Comparison of ENCODE assay signal across 11 mouse cellular contexts in genomic region chr10:39484382-39484826, GRCm38 (mm10).
A peak's percentile ranks its signal among the peaks of the same experiment; 100 is the strongest.
DNase-seq lines count a peak whose midpoint lies in the region; ATAC-seq and TF ChIP-seq lines count a peak whose summit lies in the region.
"Had no signal": no experiment of that assay in that cellular context is flagged by ENCODE, and none has a peak within 500 bp of the region (broad histone marks: within the 10 kb centered on the region; RNA-seq: fewer than 3 reads in every experiment).

No protein-coding gene starts in this region.

- H3K4me2 ChIP-seq in neural tube, embryonic 14.5 days (ENCODE audit: low read depth, low read length) = no peak overlapping the region
- H3K4me2 ChIP-seq in heart, embryonic 12.5 days = no peak overlapping the region
- H3K4me2 ChIP-seq: liver, embryonic 15.5 days had no signal

- H3K27me3 ChIP-seq in forebrain, embryonic 10.5 days (ENCODE audit: poor library complexity, severe bottlenecking) = no peaks in the 10 kb centered on the region
- H3K27me3 ChIP-seq in neural tube, embryonic 14.5 days (ENCODE audit: control insufficient read depth, insufficient read depth, low read length) = no peaks in the 10 kb centered on the region
- no peaks in the 10 kb centered on the region for H3K27me3 ChIP-seq in heart, embryonic 12.5 days (replicated peaks)
- H3K27me3 ChIP-seq: liver, embryonic 15.5 days had no signal

- H3K9me3 ChIP-seq in forebrain, embryonic 10.5 days = peaks cover 6% of the 10 kb centered on the region
- no peaks in the 10 kb centered on the region for H3K9me3 ChIP-seq in neural tube, embryonic 14.5 days (ENCODE audit: control insufficient read depth, low read length)
- H3K9me3 ChIP-seq in heart, embryonic 12.5 days (replicated peaks) = no peaks in the 10 kb centered on the region
- H3K9me3 ChIP-seq: liver, embryonic 15.5 days had no signal

- H3K27ac ChIP-seq in layer of hippocampus, adult 2 months = no peak overlapping the region
- peak overlapping the region; percentile 56; the same call in 1 of the 2 replicates for H3K27ac ChIP-seq in forebrain, embryonic 10.5 days
- H3K27ac ChIP-seq in neural tube, embryonic 14.5 days (ENCODE audit: low read depth, low read length) = peak overlapping the region; percentile 78
- H3K27ac ChIP-seq in heart, embryonic 12.5 days (ENCODE audit: poor library complexity, severe bottlenecking) = no peak overlapping the region
- H3K27ac ChIP-seq: liver, embryonic 15.5 days had no signal

- H3K4me1 ChIP-seq in forebrain, embryonic 10.5 days = peaks cover 56% of the 10 kb centered on the region
- H3K4me1 ChIP-seq in neural tube, embryonic 14.5 days (ENCODE audit: control insufficient read depth, insufficient read depth, low read length) = peaks cover 41% of the 10 kb centered on the region
- peaks cover 38% of the 10 kb centered on the region for H3K4me1 ChIP-seq in heart, embryonic 12.5 days (replicated peaks)

- H3K4me3 ChIP-seq in layer of hippocampus, adult 2 months = no peak overlapping the region
- peak overlapping the region; percentile 6; the same call in 1 of the 2 replicates for H3K4me3 ChIP-seq in forebrain, embryonic 10.5 days
- no peak overlapping the region for H3K4me3 ChIP-seq in neural tube, embryonic 14.5 days (ENCODE audit: low read depth, low read length)
- H3K4me3 ChIP-seq in heart, embryonic 12.5 days = no peak overlapping the region
- H3K4me3 ChIP-seq: liver, embryonic 15.5 days had no signal

- H3K36me3 ChIP-seq in forebrain, embryonic 10.5 days (replicated peaks) = peaks cover 8% of the 10 kb centered on the region
- H3K36me3 ChIP-seq in neural tube, embryonic 14.5 days (ENCODE audit: control insufficient read depth, insufficient read depth, low read length) = no peaks in the 10 kb centered on the region
- peaks cover 10% of the 10 kb centered on the region; the same call in 1 of the 2 replicates for H3K36me3 ChIP-seq in heart, embryonic 12.5 days
- H3K36me3 ChIP-seq: liver, embryonic 15.5 days had no signal

- peak; percentile 48 for ATAC-seq in neural tube, embryonic 14.5 days (ENCODE audit: low read depth)
- ATAC-seq in heart, embryonic 12.5 days (ENCODE audit: insufficient number of reproducible peaks, low FRiP score) = no peak

- H3K9ac ChIP-seq in neural tube, embryonic 14.5 days (replicated peaks; ENCODE audit: low read depth, low read length) = no peak overlapping the region
- no peak overlapping the region for H3K9ac ChIP-seq in heart, embryonic 12.5 days
- H3K9ac ChIP-seq: liver, embryonic 15.5 days had no signal

- 15% methylated on average over 8 of the region's 8 CpGs for WGBS in forebrain, embryonic 10.5 days
- WGBS in neural tube, embryonic 14.5 days = 8% methylated on average over 8 of the region's 8 CpGs
- 45% methylated on average over 8 of the region's 8 CpGs for WGBS in heart, embryonic 12.5 days

- DNase-seq in layer of hippocampus, adult 2 months (ENCODE audit: low spot score in 2 of 2) = no peak
- DNase-seq in layer of hippocampus, postnatal 14 days (ENCODE audit: low spot score in 2 of 2) = no peak
- no peak for DNase-seq in forebrain, embryonic 10.5 days (ENCODE audit: extremely low spot score, low spot score)
- DNase-seq in induced T-regulatory cell, adult 2 months (ENCODE audit: low read depth) = peak; percentile 71
- DNase-seq in layer of hippocampus, adult 9-10 months (ENCODE audit: low spot score) = no peak
- DNase-seq in cerebellum, adult 11-12 months = no peak
- DNase-seq: adrenal gland, postnatal 36 days; kidney, adult 11 months had no signal

- TF ChIP-seq CTCF in layer of hippocampus, adult 2 months (conservative IDR thresholded peaks at IDR 0.05) = 0 out of 2 replicates have a peak, but pooled peaks have one; percentile 10

Comparison
In these comparisons a context has a peak if more than half of its experiments do, and no peak if none do; other contexts are left out.
1. H3K27ac ChIP-seq: peak in forebrain, embryonic 10.5 days (single experiment) and neural tube, embryonic 14.5 days (single experiment); none in layer of hippocampus, adult 2 months (single experiment) and heart, embryonic 12.5 days (single experiment).